Mouse (Mus musculus) skeletal muscle tissue, adult 2 months (tissue): ENCODE measurements around the gene Vamp3.
A peak's percentile ranks its signal among the peaks of the same experiment; 100 is the strongest.

Experiments used
- DNase-seq: peaks from one replicate; pipeline ENCODE4 v3.0.0-alpha.2; 2012; ENCODE audit warnings: low read depth, low spot score

Gene Vamp3

DNA sequence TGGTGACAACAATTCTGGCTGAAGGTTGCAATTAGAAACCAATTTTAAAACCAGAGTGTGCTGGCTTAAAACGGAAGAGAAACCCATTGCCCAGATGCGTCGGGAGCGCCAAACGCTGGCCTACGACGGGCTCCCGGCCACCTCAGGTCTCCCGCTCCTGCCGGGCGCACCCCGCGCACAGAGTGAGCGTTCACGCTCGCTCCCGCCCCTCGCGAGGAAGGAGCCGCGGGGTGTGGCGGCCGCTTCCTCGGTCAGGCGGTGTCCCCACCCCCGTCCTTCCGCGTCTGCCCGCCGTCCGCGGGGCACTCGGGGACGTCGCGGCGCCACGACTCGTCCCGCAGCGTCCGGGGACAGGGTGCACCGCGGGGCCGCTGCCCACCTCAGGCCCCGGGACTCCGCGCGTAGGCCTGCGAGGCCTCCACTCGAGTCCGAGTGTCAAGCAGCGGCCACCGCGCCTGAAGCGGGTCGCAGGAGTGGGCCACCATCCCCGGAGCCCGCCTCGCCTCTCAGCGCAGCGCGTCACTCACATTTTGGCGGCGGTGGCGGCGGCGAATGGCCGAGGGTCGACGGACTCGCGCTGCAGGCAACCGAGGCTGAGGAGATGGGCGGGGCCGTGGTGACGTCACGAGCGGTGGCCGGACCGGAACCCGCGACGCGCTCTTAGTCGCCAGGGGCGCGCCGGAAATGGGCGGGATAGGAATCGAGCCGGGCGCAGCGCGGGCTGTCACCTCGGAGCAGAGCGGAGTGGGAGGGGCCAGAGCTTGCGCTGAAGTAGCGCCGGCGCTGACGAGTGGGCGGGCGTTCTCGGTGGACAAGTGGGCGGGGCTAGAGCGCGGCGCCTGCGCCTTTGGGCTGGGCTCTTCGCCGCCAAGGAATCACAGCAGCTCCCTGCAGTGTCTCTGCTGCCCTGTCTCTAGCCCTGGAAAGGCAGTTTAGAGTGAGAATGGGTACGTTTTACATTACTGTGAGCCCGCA lies at the start of gene Vamp3:
Gene Vamp3 (minus strand): TSS at position 617 of the 975 bp plus-strand sequence.
- peak; percentile 99 for DNase-seq

DNA sequence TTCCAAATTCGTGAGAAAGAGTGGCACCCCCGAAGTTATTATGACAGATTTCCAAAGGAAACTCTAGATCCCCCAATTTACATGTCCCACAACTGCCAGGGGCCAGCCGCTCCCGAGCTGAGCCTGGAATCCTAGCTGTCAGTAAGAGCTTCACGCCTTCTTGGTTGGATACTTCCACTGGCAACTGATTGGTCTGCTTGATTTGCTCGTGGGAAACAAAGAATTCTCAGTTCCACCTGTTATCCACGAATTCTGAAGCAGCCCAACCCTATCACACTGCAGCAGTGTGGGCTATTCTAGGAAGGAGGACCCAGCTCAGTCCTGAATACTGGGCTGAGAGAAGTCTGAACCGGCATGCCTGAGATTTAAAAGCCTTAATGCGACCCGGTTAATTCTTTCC lies 48.7 kb upstream of the Vamp3 start:
- DNase-seq: no peak

DNA sequence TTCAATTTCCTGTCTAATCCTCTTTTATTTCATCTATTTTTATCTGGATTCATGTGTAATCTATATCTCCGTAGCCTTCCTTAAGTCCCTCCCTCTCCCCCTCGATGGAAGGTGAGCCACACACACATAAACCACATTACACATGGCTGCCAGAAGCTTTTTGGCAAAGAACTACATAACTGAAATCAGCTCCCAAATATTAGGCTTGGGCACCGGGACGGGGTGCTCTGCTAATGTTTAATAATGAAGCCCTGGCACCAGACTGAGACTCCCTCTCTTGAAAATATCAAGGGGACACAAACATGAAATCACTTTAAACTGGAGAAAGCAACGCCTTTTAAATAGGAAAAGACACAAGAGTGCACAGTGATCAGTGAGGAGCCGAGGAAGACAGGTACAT lies 48.1 kb upstream of the Vamp3 start:
- DNase-seq: no peak

DNA sequence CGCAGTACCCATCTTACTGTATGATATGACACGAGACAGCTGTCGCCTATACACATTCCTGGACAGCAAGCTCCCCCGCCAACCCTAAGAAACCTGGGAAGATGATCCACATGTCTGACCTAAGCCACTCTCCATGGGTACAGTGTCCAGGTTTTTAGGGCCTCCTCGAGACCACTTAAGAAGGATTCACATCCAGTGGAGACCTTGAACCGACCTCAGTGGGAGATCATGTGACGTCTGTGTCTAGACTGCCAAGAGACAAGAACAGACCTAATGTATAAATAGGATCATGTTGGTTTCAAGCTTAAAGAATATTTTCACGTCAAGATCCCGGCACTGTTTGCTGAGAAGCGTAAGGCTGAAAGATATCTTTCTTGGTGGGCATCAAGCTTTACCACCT lies 46.4 kb upstream of the Vamp3 start:
- DNase-seq: no peak

DNA sequence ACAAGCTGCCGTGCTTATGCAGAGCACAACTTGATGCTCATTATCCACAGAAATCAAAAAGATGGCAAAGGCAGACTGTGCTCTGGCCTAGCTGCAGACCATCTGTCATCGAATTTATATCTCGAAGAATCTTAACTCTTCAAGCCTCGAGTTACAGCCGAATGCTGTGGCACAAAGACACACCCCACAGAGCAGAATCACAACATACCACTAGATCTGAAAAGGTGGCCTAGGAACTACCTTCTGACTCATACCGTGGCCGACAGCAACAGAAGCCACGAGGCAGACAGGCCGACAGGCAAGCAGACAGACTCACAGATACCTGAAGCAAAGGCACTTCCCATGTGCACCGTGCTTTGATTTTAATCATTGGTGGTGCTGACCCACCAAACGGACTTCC lies 45.9 kb upstream of the Vamp3 start:
- DNase-seq: no peak

DNA sequence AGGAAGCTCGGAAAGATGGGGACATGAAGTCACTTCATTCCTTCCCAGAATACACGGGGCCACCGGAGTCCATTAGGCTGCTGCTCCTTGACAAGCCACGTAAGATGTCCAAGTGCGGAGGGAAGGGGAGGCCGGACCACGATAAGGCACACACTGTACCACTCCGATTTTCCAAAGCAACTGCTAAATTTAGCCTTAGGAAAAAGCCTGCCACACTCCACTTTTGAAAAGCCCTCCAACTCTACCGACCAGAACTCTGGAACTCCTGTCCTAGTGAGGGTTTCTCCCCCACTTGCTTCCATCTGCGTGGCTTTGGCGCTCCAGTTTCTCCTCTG lies 39.3 kb upstream of the Vamp3 start:
- no peak for DNase-seq

DNA sequence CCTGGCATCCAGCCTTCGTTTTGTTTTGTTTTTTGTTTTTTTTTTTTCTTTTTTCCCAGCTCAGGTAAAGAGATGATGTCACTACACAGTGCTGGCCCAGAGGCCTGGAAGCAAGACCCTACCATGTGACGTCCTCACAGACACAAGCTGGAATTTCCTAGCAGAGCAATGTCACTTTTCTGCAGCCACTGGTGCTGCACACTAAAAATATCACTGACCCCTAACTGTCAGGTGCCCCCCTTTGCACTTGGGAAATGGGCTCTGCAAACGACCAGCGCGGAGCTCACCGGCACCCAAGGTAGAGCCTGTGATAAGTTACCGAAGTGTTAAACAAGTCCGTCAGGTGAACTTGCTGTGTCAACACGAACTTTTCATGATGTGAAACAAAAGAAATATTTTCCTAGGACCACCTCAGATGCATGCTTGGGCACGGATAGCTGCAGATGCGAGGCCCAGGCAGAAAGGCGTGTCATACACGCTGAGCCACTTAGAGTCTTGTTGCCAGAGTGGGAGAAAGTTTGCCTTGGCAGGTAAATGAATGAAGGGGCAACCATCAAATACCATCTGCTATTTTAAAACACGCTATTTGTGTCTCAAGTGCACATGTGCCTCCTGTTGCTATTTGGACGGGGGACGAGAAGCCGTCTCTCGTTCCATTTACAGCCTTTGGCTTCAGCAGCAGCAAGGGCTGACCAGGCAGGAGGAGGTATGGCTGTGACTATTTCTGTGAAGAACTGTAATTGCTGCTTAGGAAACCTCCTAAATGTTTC lies 38.8 kb upstream of the Vamp3 start:
- peak; percentile 72 for DNase-seq

DNA sequence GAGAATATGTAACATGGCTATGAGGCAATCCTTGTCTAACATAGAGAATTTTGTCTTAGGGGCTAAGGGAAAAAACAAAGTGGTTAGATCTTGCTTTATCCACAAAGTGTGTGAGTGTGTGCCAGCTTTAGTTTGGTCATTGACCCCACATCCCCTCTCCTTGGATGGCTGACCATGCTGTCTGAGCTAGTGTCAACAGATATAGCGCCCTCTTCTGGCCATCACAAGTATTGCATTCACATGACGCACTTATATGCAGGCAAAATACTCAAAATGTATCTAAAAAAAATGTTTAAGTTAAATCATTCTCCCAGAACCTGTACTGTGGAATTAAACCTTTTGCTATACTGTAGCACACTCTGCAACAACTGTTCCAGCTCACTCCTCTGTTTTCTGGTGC lies 37.4 kb upstream of the Vamp3 start:
- peak; percentile 21 for DNase-seq

DNA sequence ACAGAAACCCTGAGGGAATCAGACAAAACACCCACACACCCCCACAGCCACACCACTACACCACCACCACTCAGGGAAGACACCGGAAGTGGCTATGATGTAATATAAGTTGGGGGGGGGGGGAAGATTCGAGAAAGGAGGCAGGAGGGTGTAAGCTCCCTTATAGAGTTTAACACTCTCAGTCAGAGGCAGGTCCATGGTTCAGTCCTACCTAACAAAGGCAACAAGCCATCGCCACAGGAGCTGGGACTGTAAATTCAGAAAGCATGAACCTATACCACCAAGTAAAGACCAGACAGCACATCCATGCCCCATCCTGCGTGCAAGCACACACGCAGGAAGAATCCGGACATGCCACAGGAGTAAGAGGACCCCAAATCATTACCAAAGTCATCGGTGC lies 31.5 kb upstream of the Vamp3 start, which contains the start of gene Gm13090:
Gene Gm13090 (plus strand): TSS at position 301 of the 400 bp plus-strand sequence.
- DNase-seq: no peak

DNA sequence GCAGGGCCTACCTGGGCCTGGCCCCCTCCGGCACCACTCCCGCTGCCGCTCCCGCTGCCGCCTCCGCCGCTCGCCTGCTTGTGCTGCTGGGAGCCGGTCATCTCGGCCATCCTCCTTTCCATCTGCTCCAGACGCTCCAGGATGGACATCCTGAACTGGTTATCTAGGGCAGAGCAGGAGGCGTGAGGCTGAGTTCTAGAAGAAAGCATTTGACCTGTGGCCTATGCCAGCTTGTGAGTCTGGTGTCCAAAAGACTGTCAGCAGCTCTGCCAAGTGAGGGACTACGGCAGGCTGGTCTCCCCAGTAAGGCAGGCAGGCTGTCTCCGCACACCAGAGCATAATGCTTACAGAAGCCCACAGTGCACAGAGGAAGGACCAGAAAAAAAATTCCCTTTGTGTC lies 31.1 kb upstream of the Vamp3 start:
- peak; percentile 13 for DNase-seq

DNA sequence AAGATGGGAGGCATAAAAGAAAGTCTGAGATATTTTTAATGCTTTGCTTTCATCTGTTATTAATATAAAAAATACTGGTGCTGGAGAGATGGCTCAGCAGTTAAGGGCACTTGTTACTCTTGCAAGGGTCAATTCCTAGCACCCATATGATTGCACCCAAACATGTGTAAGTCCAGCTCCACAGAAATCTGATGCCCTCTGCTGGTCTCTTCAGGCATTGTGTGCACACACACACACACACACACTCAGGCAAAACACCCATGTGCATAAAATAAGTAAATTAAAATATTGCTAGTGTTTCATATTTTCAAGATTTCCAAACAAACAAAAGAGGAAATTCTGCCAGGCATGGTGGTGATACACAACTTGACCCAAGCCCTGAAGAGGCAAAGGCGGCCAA lies 29.6 kb upstream of the Vamp3 start:
- DNase-seq: no peak

DNA sequence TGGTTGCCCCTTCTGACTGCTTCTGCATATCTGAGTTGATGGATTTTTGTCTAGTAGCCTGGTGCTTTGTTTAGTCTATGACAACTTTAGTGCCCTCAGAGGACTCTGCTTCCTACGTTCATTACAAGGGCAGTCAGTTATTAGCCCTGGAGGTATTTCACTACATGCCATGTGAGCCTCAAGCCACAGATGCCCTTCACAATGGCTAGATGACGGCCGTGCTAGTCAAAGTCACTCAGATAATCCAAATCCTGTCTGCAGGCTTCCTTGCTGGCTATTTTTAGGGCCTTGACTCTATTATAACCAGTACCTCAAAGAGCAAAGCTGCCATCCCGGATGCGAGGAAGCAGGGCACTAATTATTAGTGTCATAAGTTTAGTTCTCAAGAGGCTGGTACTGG lies 25.3 kb upstream of the Vamp3 start:
- DNase-seq: no peak

DNA sequence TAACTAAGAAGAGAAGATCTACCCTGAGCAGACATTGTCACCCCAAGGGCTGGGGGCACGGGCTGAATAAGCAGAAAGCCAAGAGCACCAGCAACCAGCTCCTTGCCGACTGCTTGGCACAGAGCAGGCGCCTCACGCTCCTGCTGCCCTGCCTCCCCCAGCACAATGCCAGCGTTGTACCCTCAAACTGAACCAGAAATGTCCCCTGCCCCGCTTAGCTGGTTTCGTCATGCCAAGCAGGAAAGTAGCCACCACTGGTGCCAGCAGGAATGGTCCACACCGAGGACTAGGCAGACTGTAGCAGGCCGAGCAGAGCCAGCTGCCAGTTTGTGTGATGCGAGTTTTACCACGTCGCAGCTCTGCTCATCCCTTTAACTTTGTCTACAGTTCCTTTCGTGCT lies 24.2 kb upstream of the Vamp3 start:
- DNase-seq: no peak

DNA sequence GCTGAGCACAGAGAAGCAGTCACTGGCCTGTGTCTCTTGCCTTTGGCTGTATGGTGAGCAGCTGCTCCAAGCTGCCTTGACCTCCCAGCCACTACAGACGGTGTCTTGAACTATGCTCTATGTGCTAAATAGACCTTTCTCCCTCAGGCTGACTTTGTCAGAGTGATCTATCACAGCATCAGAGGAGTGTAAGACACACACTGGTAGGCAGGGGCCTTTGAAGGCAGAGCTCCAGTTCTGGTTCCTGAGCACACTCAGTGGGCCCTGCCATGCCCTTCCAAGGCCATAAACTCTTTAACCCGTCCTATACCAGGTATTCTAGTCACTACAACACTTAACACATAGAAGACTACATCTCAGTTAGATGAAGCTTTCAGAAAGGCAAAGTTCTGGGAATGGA lies 23.6 kb upstream of the Vamp3 start:
- no peak for DNase-seq

DNA sequence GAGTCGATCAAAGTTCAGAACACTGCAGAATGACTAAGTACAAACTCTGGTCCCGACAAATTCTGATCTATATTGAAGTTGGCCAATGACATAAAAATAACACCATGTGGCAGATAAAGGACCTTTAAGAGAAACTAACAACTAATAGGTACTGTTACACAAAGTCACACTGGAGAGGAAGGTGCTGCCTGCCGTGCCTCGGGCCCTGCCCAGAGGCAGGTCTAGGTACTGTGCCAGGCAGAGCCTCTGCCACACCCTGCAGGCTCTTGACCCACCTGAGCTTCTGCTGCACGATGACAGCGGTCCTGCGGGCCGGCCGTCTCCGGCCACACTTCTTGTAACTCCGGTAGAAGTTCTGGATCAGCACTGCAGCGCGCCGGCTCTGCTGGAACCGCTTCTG lies 17.1 kb upstream of the Vamp3 start:
- no peak for DNase-seq

DNA sequence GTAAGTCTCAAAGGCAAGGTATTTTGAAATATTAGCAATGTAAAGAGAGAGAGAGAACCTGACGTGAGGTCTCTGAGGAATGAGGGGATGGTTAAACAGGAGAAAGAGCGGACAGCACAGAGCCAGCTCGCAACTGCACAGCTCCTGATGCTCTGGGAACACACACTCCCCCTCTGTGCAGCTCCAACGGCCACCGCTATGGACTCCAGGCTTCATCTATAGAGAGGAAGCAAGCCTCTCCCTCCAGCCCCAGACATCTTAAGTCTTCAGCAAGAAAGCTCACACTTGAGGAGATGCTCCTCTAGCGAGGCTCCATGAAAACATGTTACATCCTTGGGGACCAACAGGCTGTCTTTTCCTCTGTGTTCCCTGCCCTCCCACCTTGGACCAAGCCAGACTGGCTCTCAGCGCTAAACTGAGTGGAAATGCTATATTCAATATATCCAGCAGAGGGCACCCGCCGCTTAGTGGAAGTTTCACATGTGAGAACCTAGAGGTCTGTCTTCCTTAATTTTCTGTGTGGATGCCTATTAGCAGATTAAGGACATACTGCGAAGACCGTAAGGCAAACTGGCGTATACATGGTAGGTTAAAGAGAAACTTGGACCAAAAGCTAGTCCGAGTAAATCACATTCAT lies 15.5 kb upstream of the Vamp3 start:
- DNase-seq: peak; percentile 55

DNA sequence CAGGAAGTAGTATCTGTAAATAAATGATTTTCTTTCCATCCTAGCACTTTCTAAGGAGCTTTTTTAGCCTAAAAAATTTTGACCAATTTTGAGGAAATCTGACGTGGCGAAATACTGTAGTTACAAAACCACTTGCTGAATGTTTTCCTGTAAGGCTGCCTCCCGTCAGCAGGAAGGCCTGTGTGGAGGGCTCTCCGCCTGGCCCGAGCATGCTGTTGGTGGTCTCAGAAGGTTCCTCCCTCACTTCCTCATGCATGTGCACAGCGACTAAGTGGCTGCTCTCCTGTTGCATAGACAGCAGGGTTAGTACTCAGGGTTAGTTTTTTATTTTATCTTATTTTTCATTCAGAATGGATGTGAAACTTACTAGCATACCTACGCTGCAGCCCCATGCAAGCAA lies 13.2 kb upstream of the Vamp3 start:
- no peak for DNase-seq

DNA sequence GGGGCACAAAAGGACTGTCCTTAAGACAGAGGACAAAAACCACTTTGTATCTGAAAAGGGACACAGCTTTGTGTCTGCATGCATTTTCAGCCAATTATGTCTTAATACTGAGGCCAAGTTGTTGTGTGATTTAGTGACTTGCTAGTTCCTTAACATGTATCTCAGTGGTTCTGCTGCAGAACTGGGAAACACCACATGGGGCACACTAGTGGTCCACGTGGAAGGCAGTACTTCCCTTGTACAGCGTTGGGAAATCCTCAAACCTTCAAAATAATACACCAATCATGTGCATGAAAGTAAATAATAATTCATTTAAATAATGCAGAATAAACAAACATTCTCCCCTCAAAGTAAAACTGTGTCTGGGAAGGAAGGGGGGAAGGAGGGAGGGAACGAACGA lies 11.0 kb upstream of the Vamp3 start:
- DNase-seq: no peak

DNA sequence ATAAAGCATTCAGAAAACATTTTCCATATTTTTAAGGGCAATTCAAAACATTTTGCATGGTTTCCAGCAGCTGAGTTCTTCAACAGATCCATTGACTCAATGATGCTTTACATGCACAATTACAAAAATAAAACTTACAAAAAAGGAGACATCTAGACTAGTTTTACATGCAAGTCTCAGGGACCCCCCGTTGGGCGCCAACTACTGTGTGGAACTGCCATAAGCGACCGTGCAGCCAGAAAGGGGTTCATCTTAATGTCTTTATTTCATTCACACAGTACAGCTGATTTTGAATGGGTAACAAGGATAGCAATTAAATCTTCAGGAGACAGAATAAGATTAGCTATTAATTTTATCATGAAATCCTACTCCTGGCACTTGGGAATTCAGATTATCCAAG lies 1.8 kb upstream of the Vamp3 start:
- DNase-seq: no peak

DNA sequence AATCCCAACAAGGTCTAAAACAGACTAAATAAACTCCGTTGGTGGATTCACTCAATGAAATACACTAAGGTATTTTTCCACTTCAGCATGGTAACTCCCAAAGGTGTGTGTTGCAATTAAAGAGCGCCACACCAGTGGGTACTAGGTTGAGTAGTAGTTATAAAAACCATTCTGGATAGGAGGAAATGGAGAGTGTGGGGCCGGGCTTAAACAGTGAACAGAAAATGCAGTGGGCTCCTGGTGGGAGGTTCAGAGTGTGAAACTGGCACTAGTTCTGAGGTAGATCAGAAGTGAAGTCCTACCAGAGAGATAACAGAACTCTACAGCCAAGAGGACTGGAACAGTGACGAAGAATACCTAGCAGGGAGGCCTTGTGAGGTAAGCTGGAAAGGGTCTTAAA lies 871 bp upstream of the Vamp3 start:
- no peak for DNase-seq

DNA sequence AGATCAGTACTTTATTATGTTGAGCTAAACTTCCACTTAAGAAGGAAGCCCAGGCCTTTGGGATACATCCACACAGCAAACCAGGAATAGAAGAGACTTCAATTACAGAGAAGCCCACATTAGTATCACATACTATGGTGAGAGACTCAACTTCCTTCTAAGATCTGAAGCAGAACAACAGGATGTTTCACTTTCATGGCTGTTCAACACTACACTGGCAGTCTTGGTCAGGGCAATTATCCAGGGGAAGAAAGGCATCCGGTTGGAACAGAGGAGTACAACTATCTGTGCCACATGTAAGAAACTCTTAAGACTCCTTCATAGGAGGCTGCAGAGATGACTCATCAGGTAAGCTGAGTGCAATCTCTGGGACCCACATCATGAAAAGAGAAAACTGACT lies 6.6 kb downstream of the Vamp3 start:
- DNase-seq: no peak

DNA sequence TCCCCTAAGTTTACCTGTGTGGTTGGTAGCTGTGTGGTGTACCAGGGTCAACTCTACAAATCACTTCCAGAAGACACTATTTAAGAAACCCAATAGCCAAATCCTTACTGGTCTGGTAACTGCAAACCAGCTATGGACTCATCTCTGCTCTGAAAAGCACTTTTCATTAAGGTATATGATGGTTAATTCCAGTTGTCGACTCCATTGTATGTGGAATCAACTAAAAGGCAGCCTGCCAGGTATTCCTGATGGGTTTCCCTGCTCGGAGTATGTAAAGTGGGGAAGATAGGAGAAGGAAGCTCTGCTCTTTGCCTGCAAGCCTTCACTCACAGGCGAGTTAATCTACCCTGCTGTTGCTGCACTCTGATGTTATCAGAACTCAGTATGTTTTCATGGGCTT lies 11.2 kb downstream of the Vamp3 start:
- DNase-seq: no peak
